Comparison of ENCODE assay signal across 11 mouse cellular contexts in genomic region chr10:14044046-14044782, GRCm38 (mm10).
DNase-seq lines count a peak whose midpoint lies in the region; ATAC-seq lines count a peak whose summit lies in the region.
"Had no signal": no experiment of that assay in that cellular context is flagged by ENCODE, and none has a peak within 500 bp of the region (broad histone marks: within the 10 kb centered on the region; RNA-seq: fewer than 3 reads in every experiment).

No protein-coding gene starts in this region.

- no peaks in the 10 kb centered on the region for H3K36me3 ChIP-seq in embryonic facial prominence, embryonic 13.5 days
- no peaks in the 10 kb centered on the region for H3K36me3 ChIP-seq in kidney, embryonic 16.5 days (ENCODE audit: insufficient read depth, low read length)
- H3K36me3 ChIP-seq: forebrain, embryonic 15.5 days; hindbrain, embryonic 15.5 days had no signal

- H3K4me1 ChIP-seq in embryonic facial prominence, embryonic 13.5 days: peaks cover 48% of the 10 kb centered on the region
- peaks cover 39% of the 10 kb centered on the region for H3K4me1 ChIP-seq in kidney, embryonic 16.5 days (ENCODE audit: insufficient read depth, low read length)

- H3K27me3 ChIP-seq in embryonic facial prominence, embryonic 13.5 days: no peaks in the 10 kb centered on the region
- H3K27me3 ChIP-seq in kidney, embryonic 16.5 days (ENCODE audit: insufficient read depth, low read length): no peaks in the 10 kb centered on the region
- H3K27me3 ChIP-seq: forebrain, embryonic 15.5 days; hindbrain, embryonic 15.5 days had no signal

- ATAC-seq in embryonic facial prominence, embryonic 13.5 days (ENCODE audit: insufficient number of reproducible peaks, insufficient read depth, low FRiP score, low TSS enrichment, low read depth): no peak
- no peak for ATAC-seq in kidney, embryonic 16.5 days (ENCODE audit: low FRiP score, low TSS enrichment)
- no peak for ATAC-seq in megakaryocyte-erythroid progenitor cell, adult 5-6 weeks (replicated peaks; ENCODE audit: low FRiP score, low TSS enrichment, poor library complexity, severe bottlenecking)
- ATAC-seq: forebrain, embryonic 15.5 days had no signal

- peak; percentile 41 for DNase-seq in embryo, embryonic 11 days
- no peak for DNase-seq in embryo, embryonic 9.5 days (ENCODE audit: extremely low spot score)
- peak; percentile 44 for DNase-seq in right cerebral cortex, postnatal 14 days
- DNase-seq in right cerebral cortex, postnatal 4 days: no peak
- peak; percentile 6 for DNase-seq in yolk sac, embryonic 10.5 days (ENCODE audit: low spot score)

- H3K9ac ChIP-seq in embryonic facial prominence, embryonic 13.5 days: no peak overlapping the region
- no peak overlapping the region for H3K9ac ChIP-seq in kidney, embryonic 16.5 days (replicated peaks; ENCODE audit: low read length)
- H3K9ac ChIP-seq: forebrain, embryonic 15.5 days; hindbrain, embryonic 15.5 days had no signal

- H3K27ac ChIP-seq in embryonic facial prominence, embryonic 13.5 days: no peak overlapping the region
- no peak overlapping the region for H3K27ac ChIP-seq in kidney, embryonic 16.5 days (ENCODE audit: low read length)
- H3K27ac ChIP-seq: forebrain, embryonic 15.5 days; hindbrain, embryonic 15.5 days; stomach, postnatal 0 days had no signal

- 38% methylated on average over 14 of the region's 14 CpGs for WGBS in embryonic facial prominence, embryonic 13.5 days
- WGBS in kidney, embryonic 16.5 days: 45% methylated on average over 14 of the region's 14 CpGs

- peak overlapping the region; percentile 9; the same call in 1 of the 2 replicates for H3K4me2 ChIP-seq in embryonic facial prominence, embryonic 13.5 days
- no peak overlapping the region for H3K4me2 ChIP-seq in kidney, embryonic 16.5 days (replicated peaks; ENCODE audit: low read depth, low read length)
- H3K4me2 ChIP-seq: forebrain, embryonic 15.5 days; hindbrain, embryonic 15.5 days had no signal

- no peak overlapping the region for H3K4me3 ChIP-seq in embryonic facial prominence, embryonic 13.5 days
- no peak overlapping the region for H3K4me3 ChIP-seq in kidney, embryonic 16.5 days (ENCODE audit: low read length)
- H3K4me3 ChIP-seq: forebrain, embryonic 15.5 days; hindbrain, embryonic 15.5 days had no signal

- H3K9me3 ChIP-seq in embryonic facial prominence, embryonic 13.5 days: no peaks in the 10 kb centered on the region
- H3K9me3 ChIP-seq in kidney, embryonic 16.5 days (ENCODE audit: low read length): no peaks in the 10 kb centered on the region
- H3K9me3 ChIP-seq: forebrain, embryonic 15.5 days; hindbrain, embryonic 15.5 days had no signal

Comparison
In these comparisons a context has a peak if more than half of its experiments do, and no peak if none do; other contexts are left out.
1. DNase-seq: peak in embryo, embryonic 11 days (single experiment), right cerebral cortex, postnatal 14 days (single experiment) and yolk sac, embryonic 10.5 days (single experiment); none in embryo, embryonic 9.5 days (single experiment) and right cerebral cortex, postnatal 4 days (single experiment).